Mouse (Mus musculus): Measurements from ENCODE around the gene Vti1b. TPM values are rescaled to one million over a fixed set of nuclear protein-coding genes. Genes with fewer than 3 reads are reported as not detected.

The Vti1b gene
- polyA plus RNA-seq (2014; fragmentation: Nextera tagmentation; extraction: Ambion mirVana): 158 and 174 TPM in 2 replicates

GRCm38 (mm10) chr12:79172019-79172941 lies at the start of gene Vti1b:
Gene Vti1b (minus strand): TSS chr12:79172667.
- peak; percentile 93 for DNase-seq
- Histone ChIP-seq H3K27me3 (ENCODE audit: control insufficient read depth, insufficient read depth, low read length) (no peaks in the 10 kb centered on the region), H3K9me3 (ENCODE audit: control insufficient read depth, low read length) (no peaks in the 10 kb centered on the region), H3K4me1 (ENCODE audit: control insufficient read depth, insufficient read depth, low read length) (peaks cover 10% of the 10 kb centered on the region), H3K4me2 (ENCODE audit: low read length) (peak within 1 kb of the TSS; percentile 66), H3K27ac (replicated peaks; ENCODE audit: low read depth, low read length) (peak within 1 kb of the TSS; percentile 98), H3K9ac (replicated peaks; ENCODE audit: low read length) (peak within 1 kb of the TSS; percentile 83), H3K4me3 (replicated peaks; ENCODE audit: low read depth, low read length) (peak within 1 kb of the TSS; percentile 89), H3K36me3 (ENCODE audit: control insufficient read depth, insufficient read depth, low read length) (peaks cover 23% of the 10 kb centered on the region)
- under 1% methylated on average over 73 of the region's 73 CpGs for WGBS
- ATAC-seq (ENCODE audit: low FRiP score, low TSS enrichment): peak; percentile 98

- H3K9me3 ChIP-seq (ENCODE audit: control insufficient read depth, low read length): no peaks in the 10 kb centered on the region
- H3K4me3 ChIP-seq (replicated peaks; ENCODE audit: low read depth, low read length): no peak overlapping the region
- no peaks in the 10 kb centered on the region for H3K36me3 ChIP-seq (ENCODE audit: control insufficient read depth, insufficient read depth, low read length)
- no peak overlapping the region for H3K9ac ChIP-seq (replicated peaks; ENCODE audit: low read length)
- no peaks in the 10 kb centered on the region for H3K4me1 ChIP-seq (ENCODE audit: control insufficient read depth, insufficient read depth, low read length)
- 79% methylated on average over 5 of the region's 5 CpGs for WGBS
- no peak for ATAC-seq (ENCODE audit: low FRiP score, low TSS enrichment)
- no peak overlapping the region for H3K27ac ChIP-seq (replicated peaks; ENCODE audit: low read depth, low read length)
- DNase-seq: no peak
- H3K27me3 ChIP-seq (ENCODE audit: control insufficient read depth, insufficient read depth, low read length): no peaks in the 10 kb centered on the region
- H3K4me2 ChIP-seq (ENCODE audit: low read length): no peak overlapping the region
Measured at GRCm38 (mm10) chr12:79217511-79217910, 45.0 kb upstream of the Vti1b start.

GRCm38 (mm10) chr12:79211447-79211846 lies 39.0 kb upstream of the Vti1b start:
- no peak overlapping the region for H3K27ac ChIP-seq (replicated peaks; ENCODE audit: low read depth, low read length)
- H3K9me3 ChIP-seq (ENCODE audit: control insufficient read depth, low read length): no peaks in the 10 kb centered on the region
- no peak overlapping the region for H3K9ac ChIP-seq (replicated peaks; ENCODE audit: low read length)
- H3K36me3 ChIP-seq (ENCODE audit: control insufficient read depth, insufficient read depth, low read length): no peaks in the 10 kb centered on the region
- H3K4me1 ChIP-seq (ENCODE audit: control insufficient read depth, insufficient read depth, low read length): 0 out of 2 replicates have a peak, but pooled peaks cover 4% of the 10 kb centered on the region
- no peaks in the 10 kb centered on the region for H3K27me3 ChIP-seq (ENCODE audit: control insufficient read depth, insufficient read depth, low read length)
- ATAC-seq (ENCODE audit: low FRiP score, low TSS enrichment): no peak
- no peak overlapping the region for H3K4me3 ChIP-seq (replicated peaks; ENCODE audit: low read depth, low read length)
- 91% methylated on average over 8 of the region's 8 CpGs for WGBS
- H3K4me2 ChIP-seq (ENCODE audit: low read length): no peak overlapping the region
- DNase-seq: no peak

- no peaks in the 10 kb centered on the region for H3K9me3 ChIP-seq (ENCODE audit: control insufficient read depth, low read length)
- WGBS: 4% methylated on average over 13 of the region's 13 CpGs
- H3K4me2 ChIP-seq (ENCODE audit: low read length): peak within 1 kb of the TSS; percentile 46
- no peak within 1 kb of the TSS for H3K27ac ChIP-seq (replicated peaks; ENCODE audit: low read depth, low read length)
- H3K27me3 ChIP-seq (ENCODE audit: control insufficient read depth, insufficient read depth, low read length): no peaks in the 10 kb centered on the region
- DNase-seq (peak; percentile 71), ATAC-seq (ENCODE audit: low FRiP score, low TSS enrichment) (no peak)
- peak within 1 kb of the TSS; percentile 27 for H3K4me3 ChIP-seq (replicated peaks; ENCODE audit: low read depth, low read length)
- H3K4me1 ChIP-seq (ENCODE audit: control insufficient read depth, insufficient read depth, low read length): 0 out of 2 replicates have a peak, but pooled peaks cover 4% of the 10 kb centered on the region
- H3K36me3 ChIP-seq (ENCODE audit: control insufficient read depth, insufficient read depth, low read length): no peaks in the 10 kb centered on the region
- no peak within 1 kb of the TSS for H3K9ac ChIP-seq (replicated peaks; ENCODE audit: low read length)
Measured at GRCm38 (mm10) chr12:79208703-79209464, 36.4 kb upstream of the Vti1b start, which contains the start of gene Rdh12. Gene Rdh12 (plus strand): TSS chr12:79208914.

- H3K4me1 ChIP-seq (ENCODE audit: control insufficient read depth, insufficient read depth, low read length): no peaks in the 10 kb centered on the region
- H3K27me3 ChIP-seq (ENCODE audit: control insufficient read depth, insufficient read depth, low read length): no peaks in the 10 kb centered on the region
- H3K36me3 ChIP-seq (ENCODE audit: control insufficient read depth, insufficient read depth, low read length): no peaks in the 10 kb centered on the region
- DNase-seq (no peak), ATAC-seq (ENCODE audit: low FRiP score, low TSS enrichment) (no peak)
- no peak overlapping the region for H3K9ac ChIP-seq (replicated peaks; ENCODE audit: low read length)
- no peak overlapping the region for H3K27ac ChIP-seq (replicated peaks; ENCODE audit: low read depth, low read length)
- no peak overlapping the region for H3K4me3 ChIP-seq (replicated peaks; ENCODE audit: low read depth, low read length)
- H3K9me3 ChIP-seq (ENCODE audit: control insufficient read depth, low read length): no peaks in the 10 kb centered on the region
- H3K4me2 ChIP-seq (ENCODE audit: low read length): no peak overlapping the region
- 86% methylated on average over 3 of the region's 3 CpGs for WGBS
Measured at GRCm38 (mm10) chr12:79201882-79202281, 29.4 kb upstream of the Vti1b start.

- H3K27ac ChIP-seq (replicated peaks; ENCODE audit: low read depth, low read length): no peak overlapping the region
- H3K27me3 ChIP-seq (ENCODE audit: control insufficient read depth, insufficient read depth, low read length): no peaks in the 10 kb centered on the region
- H3K36me3 ChIP-seq (ENCODE audit: control insufficient read depth, insufficient read depth, low read length): no peaks in the 10 kb centered on the region
- H3K4me2 ChIP-seq (ENCODE audit: low read length): no peak overlapping the region
- 89% methylated on average over 5 of the region's 5 CpGs for WGBS
- DNase-seq (no peak), ATAC-seq (ENCODE audit: low FRiP score, low TSS enrichment) (no peak)
- no peak overlapping the region for H3K9ac ChIP-seq (replicated peaks; ENCODE audit: low read length)
- H3K4me3 ChIP-seq (replicated peaks; ENCODE audit: low read depth, low read length): no peak overlapping the region
- H3K9me3 ChIP-seq (ENCODE audit: control insufficient read depth, low read length): no peaks in the 10 kb centered on the region
- H3K4me1 ChIP-seq (ENCODE audit: control insufficient read depth, insufficient read depth, low read length): no peaks in the 10 kb centered on the region
Measured at GRCm38 (mm10) chr12:79197105-79197504, 24.6 kb upstream of the Vti1b start.

- H3K4me3 ChIP-seq (replicated peaks; ENCODE audit: low read depth, low read length): no peak overlapping the region
- 9% methylated on average over 3 of the region's 3 CpGs for WGBS
- ATAC-seq (ENCODE audit: low FRiP score, low TSS enrichment) (no peak), DNase-seq (peak; percentile 75)
- H3K4me2 ChIP-seq (ENCODE audit: low read length): no peak overlapping the region
- no peak overlapping the region for H3K9ac ChIP-seq (replicated peaks; ENCODE audit: low read length)
- no peak overlapping the region for H3K27ac ChIP-seq (replicated peaks; ENCODE audit: low read depth, low read length)
- peaks cover 10% of the 10 kb centered on the region for H3K4me1 ChIP-seq (ENCODE audit: control insufficient read depth, insufficient read depth, low read length)
- peaks cover under 1% of the 10 kb centered on the region; the same call in 1 of the 2 replicates for H3K36me3 ChIP-seq (ENCODE audit: control insufficient read depth, insufficient read depth, low read length)
- H3K27me3 ChIP-seq (ENCODE audit: control insufficient read depth, insufficient read depth, low read length): no peaks in the 10 kb centered on the region
- H3K9me3 ChIP-seq (ENCODE audit: control insufficient read depth, low read length): no peaks in the 10 kb centered on the region
Measured at GRCm38 (mm10) chr12:79193441-79193840, 21.0 kb upstream of the Vti1b start.

- peak within 1 kb of the TSS; percentile 65 for H3K9ac ChIP-seq (replicated peaks; ENCODE audit: low read length)
- H3K9me3 ChIP-seq (ENCODE audit: control insufficient read depth, low read length): no peaks in the 10 kb centered on the region
- DNase-seq (no peak), ATAC-seq (ENCODE audit: low FRiP score, low TSS enrichment) (no peak)
- H3K27ac ChIP-seq (replicated peaks; ENCODE audit: low read depth, low read length): peak within 1 kb of the TSS; percentile 55
- peak within 1 kb of the TSS; percentile 66 for H3K4me3 ChIP-seq (replicated peaks; ENCODE audit: low read depth, low read length)
- peaks cover 10% of the 10 kb centered on the region for H3K4me1 ChIP-seq (ENCODE audit: control insufficient read depth, insufficient read depth, low read length)
- peaks cover 13% of the 10 kb centered on the region for H3K36me3 ChIP-seq (ENCODE audit: control insufficient read depth, insufficient read depth, low read length)
- no peaks in the 10 kb centered on the region for H3K27me3 ChIP-seq (ENCODE audit: control insufficient read depth, insufficient read depth, low read length)
- 65% methylated on average over 6 of the region's 6 CpGs for WGBS
- H3K4me2 ChIP-seq (ENCODE audit: low read length): peak within 1 kb of the TSS; percentile 87
Measured at GRCm38 (mm10) chr12:79192193-79192592, 19.7 kb upstream of the Vti1b start, which contains the start of gene Rdh11. Gene Rdh11 (minus strand): TSS chr12:79192293.
